Mouse (Mus musculus) brain, embryonic 14.5 days (tissue): ENCODE measurements around the gene BC035044.

Source experiments
- CTCF ChIP-seq: fragments of 200-500 bp; IDR thresholded peaks from 2 replicates; pipeline ENCODE4 v1.5.1; 2012; ENCODE audit warnings: inconsistent platforms, mild to moderate bottlenecking, moderate library complexity, borderline replicate concordance; ENCODE audit not compliant: insufficient read depth, insufficient read length; ENCODE audit errors: extremely low read depth
- POLR2A ChIP-seq: fragments of 200-500 bp; IDR thresholded peaks from 2 replicates; pipeline ENCODE4 v1.6.1; 2012; ENCODE audit warnings: mild to moderate bottlenecking, inconsistent platforms, borderline replicate concordance; ENCODE audit not compliant: poor library complexity, insufficient read depth, insufficient read length, severe bottlenecking; ENCODE audit errors: extremely low read depth

- no peak for TF ChIP-seq CTCF
- TF ChIP-seq POLR2A, result no peak
Measured at GRCm38 (mm10) chr6:128868861-128869260, 22.1 kb downstream of the BC035044 start.
